In the genomic region with DNA sequence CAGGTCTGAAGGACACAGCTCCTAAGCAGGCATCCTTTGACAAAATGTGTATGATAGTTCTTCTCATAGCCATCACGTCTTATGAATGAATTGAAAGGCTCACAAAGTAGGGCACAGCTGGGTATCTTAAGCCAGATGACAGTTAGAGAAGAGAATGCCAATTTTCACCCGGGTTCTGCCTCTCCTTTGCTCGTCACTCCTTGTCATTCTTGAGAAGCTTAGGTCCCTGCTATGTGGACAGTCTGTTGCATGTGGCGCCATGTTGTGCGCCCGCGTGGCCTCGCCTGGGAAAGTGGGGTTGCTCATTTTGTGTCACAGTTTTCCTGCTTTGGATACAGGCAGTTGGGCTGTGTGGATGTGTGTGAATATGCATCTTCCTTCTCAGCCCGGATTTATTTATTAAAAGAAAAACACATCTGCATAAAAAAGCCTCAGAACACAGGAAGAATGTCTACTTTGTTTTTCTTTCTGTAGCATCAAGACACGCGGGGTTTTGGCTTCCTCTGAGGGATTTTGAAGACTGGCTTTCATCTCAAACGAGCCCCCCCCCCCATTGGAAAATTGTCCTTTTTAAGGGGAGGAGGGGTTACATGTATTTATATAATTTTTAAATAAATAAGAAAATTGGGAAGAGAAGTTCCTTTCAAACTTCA, we compare ENCODE assay signal across 10 mouse cellular contexts.
A peak's percentile ranks its signal among the peaks of the same experiment; 100 is the strongest.
DNase-seq lines count a peak whose midpoint lies in the region; TF ChIP-seq lines count a peak whose summit lies in the region.
"Had no signal": no experiment of that assay in that cellular context is flagged by ENCODE, and none has a peak within 500 bp of the region (broad histone marks: within the 10 kb centered on the region; RNA-seq: fewer than 3 reads in every experiment).

No protein-coding gene starts in this region.

- peak overlapping the region; percentile 51; the same call in 1 of the 2 replicates for H3K27ac ChIP-seq in kidney, adult 2 months (ENCODE audit: insufficient read depth, low read depth, low read length)
- H3K27ac ChIP-seq in brown adipose tissue, adult 24 weeks (replicated peaks; ENCODE audit: low read depth, low read length) = peak overlapping the region; percentile 66

- WGBS in kidney, adult 2 months = 58% methylated on average over 12 of the region's 12 CpGs

- no peak for TF ChIP-seq POLR2A in kidney, adult 2 months (IDR thresholded peaks at IDR 0.05; ENCODE audit: low read depth, low read length)

- DNase-seq in cerebellum, postnatal 10 days = peak; percentile 23 to 39
- DNase-seq in cerebellum, postnatal 36 days = no peak
- no peak for DNase-seq in kidney, adult 2 months
- DNase-seq in kidney, postnatal 14 days = no peak
- peak; percentile 75 for DNase-seq in naive thymus-derived CD4-positive, alpha-beta T cell, adult 2 months (ENCODE audit: low read depth)
- DNase-seq in ovary, postnatal 14 days (ENCODE audit: low spot score) = no peak
- no peak for DNase-seq in gastrocnemius, postnatal 10 days
- DNase-seq: kidney, postnatal 10 days had no signal

- H3K4me3 ChIP-seq in kidney, adult 2 months (ENCODE audit: insufficient read depth, low read depth, low read length) = no peak overlapping the region
- no peak overlapping the region for H3K4me3 ChIP-seq in brown adipose tissue, adult 24 weeks (ENCODE audit: insufficient read depth, low read depth, low read length)
- H3K4me3 ChIP-seq: erythroblast, embryonic 14.5 days had no signal

- no peak for TF ChIP-seq CTCF in kidney, adult 2 months (conservative IDR thresholded peaks at IDR 0.05; ENCODE audit: insufficient read depth, insufficient read length, low read depth, low read length)

- H3K27me3 ChIP-seq in kidney, adult 2 months (replicated peaks; ENCODE audit: control insufficient read depth, insufficient read depth, low read length) = no peaks in the 10 kb centered on the region

- H3K36me3 ChIP-seq in kidney, adult 2 months (ENCODE audit: control insufficient read depth, insufficient read depth, low read length) = no peaks in the 10 kb centered on the region

- H3K4me1 ChIP-seq in kidney, adult 2 months (ENCODE audit: control insufficient read depth, insufficient read depth, low read length) = peaks cover 16% of the 10 kb centered on the region; the same call in 1 of the 2 replicates
- H3K4me1 ChIP-seq in brown adipose tissue, adult 24 weeks (ENCODE audit: control insufficient read depth, insufficient read depth, insufficient read length, low read length) = peaks cover 66% of the 10 kb centered on the region

Comparison
In these comparisons a context has a peak if more than half of its experiments do, and no peak if none do; other contexts are left out.
1. DNase-seq: peak in cerebellum, postnatal 10 days (2 of 2) and naive thymus-derived CD4-positive, alpha-beta T cell, adult 2 months (single experiment); none in cerebellum, postnatal 36 days (0 of 2), kidney, adult 2 months (single experiment), kidney, postnatal 14 days (single experiment), ovary, postnatal 14 days (single experiment) and gastrocnemius, postnatal 10 days (single experiment).